Mouse (Mus musculus) midbrain, postnatal 0 days (tissue): Measurements from ENCODE around the gene Samd5. TPM values are rescaled to one million over a fixed set of nuclear protein-coding genes. Genes with fewer than 3 reads are reported as not detected.

ENCODE experiments used
- ATAC-seq: fragments of 200-750 bp; cut with Nextera tagmentation; 2 replicates; pipeline ENCODE4 v1.8.0; 2017; ENCODE audit warnings: moderate number of reproducible peaks, mild to moderate bottlenecking, moderate TSS enrichment, moderate library complexity; ENCODE audit not compliant: low FRiP score
- DNase-seq: peaks from one replicate; pipeline ENCODE4 v3.0.0-alpha.2; 2015; ENCODE audit warnings: low spot score
- H3K27ac ChIP-seq: fragments of 300-500 bp; sonication (generic); 2 replicates; pipeline ENCODE4 v1.5.1; 2014; ENCODE audit warnings: low read depth, mild to moderate bottlenecking, low read length, mixed read lengths
- H3K27me3 ChIP-seq: fragments of 300-500 bp; sonication (generic); 2 replicates; pipeline ENCODE4 v1.6.1; 2014; ENCODE audit warnings: low read length, control low read depth, mixed read lengths; ENCODE audit not compliant: insufficient read depth
- H3K36me3 ChIP-seq: fragments of 300-500 bp; sonication (generic); 2 replicates; pipeline ENCODE4 v1.6.1; 2014; ENCODE audit warnings: low read length, control low read depth, mixed read lengths; ENCODE audit not compliant: insufficient read depth
- H3K4me1 ChIP-seq: fragments of 300-500 bp; sonication (generic); 2 replicates; pipeline ENCODE4 v1.6.1; 2014; ENCODE audit warnings: mild to moderate bottlenecking, control low read depth, antibody characterized with exemption, low read length, mixed read lengths; ENCODE audit not compliant: insufficient read depth
- H3K4me2 ChIP-seq: fragments of 300-500 bp; sonication (generic); 2 replicates; pipeline ENCODE4 v1.6.1; 2014; ENCODE audit warnings: low read depth, mild to moderate bottlenecking, low read length, mixed read lengths; ENCODE audit not compliant: poor library complexity, severe bottlenecking
- H3K4me3 ChIP-seq: fragments of 300-500 bp; sonication (generic); 2 replicates; pipeline ENCODE4 v1.5.1; 2014; ENCODE audit warnings: low read depth, mild to moderate bottlenecking, low read length, moderate library complexity
- H3K9ac ChIP-seq: fragments of 300-500 bp; sonication (generic); replicated peaks from 2 replicates; pipeline ENCODE4 v1.6.1; 2014; ENCODE audit warnings: mild to moderate bottlenecking, low read length, moderate library complexity, mixed read lengths; ENCODE audit not compliant: poor library complexity, severe bottlenecking
- H3K9me3 ChIP-seq: fragments of 300-500 bp; sonication (generic); 2 replicates; pipeline ENCODE4 v1.6.1; 2016; ENCODE audit warnings: low read length, control low read depth
- CTCF ChIP-seq: IDR thresholded peaks from 2 replicates; pipeline ENCODE4 v1.5.1; 2016; ENCODE audit warnings: antibody characterized with exemption, mild to moderate bottlenecking
- WGBS: fragments of 180-500 bp; shearing (Covaris S2); extraction: QIAGEN DNeasy Blood & Tissue Kit; methylation state at CpG from one replicate; pipeline ENCODE4 v1.1.7; 2014; 5-methylcytosine and 5-hydroxymethylcytosine counted together
- polyA plus RNA-seq: library from polyadenylated mRNA; unstranded; fragments of >200 nt; fragmentation: Nextera tagmentation; extraction: Ambion mirVana; gene quantifications from 2 replicates; pipeline ENCODE4 v1.2.1, GENCODE M21; 2015
- total RNA-seq: library from RNA; depleted of rRNA; stranded (reverse); fragments of >200 nt; gene quantifications from 2 replicates; pipeline ENCODE4 v1.2.3, GENCODE M21; 2014

Gene Samd5
- total and polyA plus RNA-seq, 2 experiments from 2014 or later: 5.7 to 11.0 TPM

DNA sequence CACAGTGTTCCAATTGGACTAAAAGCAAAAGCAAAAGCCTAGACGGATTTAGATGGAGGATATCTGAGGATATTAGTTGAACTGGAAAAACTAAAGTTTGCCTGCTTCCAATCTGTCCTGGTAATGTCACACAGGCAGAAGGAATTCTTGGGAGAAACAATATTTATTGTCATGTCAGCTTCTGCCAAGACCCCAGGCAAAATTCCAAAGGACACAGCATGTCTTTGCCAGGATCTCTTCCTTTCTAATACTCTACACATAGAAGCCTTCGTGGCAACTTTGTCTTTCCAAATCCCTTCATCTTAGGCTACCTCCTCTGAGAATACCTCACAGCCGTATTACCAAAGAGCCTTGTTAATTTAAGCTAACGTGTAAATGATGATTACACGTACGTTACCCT is 4.7 kb downstream of the Samd5 start:
- Histone ChIP-seq H3K27me3 (no peaks in the 10 kb centered on the region), H3K9ac (no peak overlapping the region), H3K9me3 (no peaks in the 10 kb centered on the region), H3K4me1 (no peaks in the 10 kb centered on the region), H3K36me3 (no peaks in the 10 kb centered on the region), H3K4me2 (no peak overlapping the region), H3K27ac (no peak overlapping the region), H3K4me3 (no peak overlapping the region)
- DNase-seq (no peak), ATAC-seq (no peak)
- WGBS: 78% methylated on average over 6 of the region's 6 CpGs
- no peak for TF ChIP-seq CTCF

GRCm38 (mm10) chr10:9668791-9669190 is 6.2 kb downstream of the Samd5 start:
- Histone ChIP-seq H3K4me2 (no peak overlapping the region), H3K4me3 (no peak overlapping the region), H3K9ac (no peak overlapping the region), H3K27ac (no peak overlapping the region), H3K9me3 (no peaks in the 10 kb centered on the region), H3K36me3 (no peaks in the 10 kb centered on the region), H3K4me1 (no peaks in the 10 kb centered on the region), H3K27me3 (no peaks in the 10 kb centered on the region)
- WGBS: 84% methylated on average over 4 of the region's 4 CpGs
- no peak for ATAC-seq
- TF ChIP-seq CTCF: no peak
- no peak for DNase-seq

- peaks cover 3% of the 10 kb centered on the region for H3K4me1 ChIP-seq
- H3K27me3 ChIP-seq: no peaks in the 10 kb centered on the region
- no peak overlapping the region for H3K4me3 ChIP-seq
- H3K4me2 ChIP-seq: no peak overlapping the region
- H3K27ac ChIP-seq: no peak overlapping the region
- 53% methylated on average over 5 of the region's 5 CpGs for WGBS
- no peak overlapping the region for H3K9ac ChIP-seq
- TF ChIP-seq CTCF: no peak
- H3K9me3 ChIP-seq: no peaks in the 10 kb centered on the region
- no peaks in the 10 kb centered on the region for H3K36me3 ChIP-seq
- no peak for DNase-seq
- no peak for ATAC-seq
Measured at GRCm38 (mm10) chr10:9652946-9653345, 22.1 kb downstream of the Samd5 start.

DNA sequence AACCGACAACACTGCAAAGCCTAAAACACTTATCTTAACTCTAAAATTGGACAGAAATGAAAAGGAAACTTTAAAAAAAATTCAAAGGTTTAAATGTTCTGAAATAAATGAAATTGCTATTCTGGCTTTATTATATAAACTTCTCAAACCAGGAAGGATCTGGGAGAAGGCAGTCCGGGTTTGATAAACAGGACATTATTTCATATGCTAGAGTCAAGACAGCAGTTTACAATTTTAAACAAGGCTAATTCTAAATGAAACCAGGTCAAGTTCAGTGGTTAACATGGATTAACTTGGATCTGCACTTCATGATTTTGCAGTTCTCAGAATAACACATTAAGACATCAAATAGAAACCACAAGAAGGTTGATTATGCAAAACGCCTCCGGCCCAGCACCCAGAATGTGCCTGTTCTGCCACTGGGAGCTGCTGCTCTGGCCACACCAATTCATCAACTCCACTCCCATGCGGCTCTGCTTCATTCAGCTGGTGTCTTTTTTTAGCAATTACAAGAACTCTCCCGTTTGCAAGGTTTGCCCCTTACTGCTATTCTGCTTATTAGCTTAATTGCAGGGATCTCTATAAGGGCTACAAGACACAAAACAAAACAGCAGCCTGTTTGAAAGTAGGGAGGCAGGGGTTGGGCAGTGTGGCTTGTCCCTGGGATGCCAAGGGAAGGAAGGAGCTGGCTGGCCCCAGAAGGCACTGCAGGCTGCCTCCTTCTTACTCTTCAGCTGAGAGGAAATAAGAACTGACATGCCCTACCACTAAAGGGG is 24.8 kb downstream of the Samd5 start:
- no peak for ATAC-seq
- TF ChIP-seq CTCF: no peak
- no peaks in the 10 kb centered on the region for H3K9me3 ChIP-seq
- no peak overlapping the region for H3K4me2 ChIP-seq
- H3K4me1 ChIP-seq: peaks cover 3% of the 10 kb centered on the region
- no peaks in the 10 kb centered on the region for H3K27me3 ChIP-seq
- DNase-seq: no peak
- H3K9ac ChIP-seq: no peak overlapping the region
- H3K4me3 ChIP-seq: no peak overlapping the region
- 38% methylated on average over 6 of the region's 6 CpGs for WGBS
- H3K27ac ChIP-seq: no peak overlapping the region
- H3K36me3 ChIP-seq: no peaks in the 10 kb centered on the region

DNA sequence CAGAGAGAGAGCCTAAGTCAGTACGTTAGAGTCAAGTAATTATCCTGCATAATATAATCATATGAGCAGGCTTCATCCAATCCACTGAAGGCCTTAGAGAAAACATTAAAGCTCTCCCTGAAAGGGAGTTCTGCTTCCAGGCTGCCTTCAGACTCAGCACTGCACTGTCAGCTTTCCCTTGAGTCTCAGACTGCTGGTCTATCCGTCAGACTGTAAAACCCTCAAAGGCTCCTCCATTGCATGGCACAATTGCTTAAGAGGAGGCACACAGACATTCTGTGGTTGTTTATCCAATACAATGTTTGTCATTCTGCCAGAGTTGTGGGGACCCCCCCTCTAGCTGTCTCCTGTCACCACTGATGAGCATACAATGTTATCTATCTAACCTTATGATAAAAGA is 26.5 kb downstream of the Samd5 start:
- Histone ChIP-seq H3K9me3 (no peaks in the 10 kb centered on the region), H3K4me2 (no peak overlapping the region), H3K4me3 (no peak overlapping the region), H3K4me1 (peaks cover 3% of the 10 kb centered on the region), H3K9ac (no peak overlapping the region), H3K36me3 (no peaks in the 10 kb centered on the region), H3K27me3 (no peaks in the 10 kb centered on the region), H3K27ac (no peak overlapping the region)
- no peak for ATAC-seq
- no peak for TF ChIP-seq CTCF
- DNase-seq: no peak
- WGBS: 20% methylated on average over 2 of the region's 2 CpGs

DNA sequence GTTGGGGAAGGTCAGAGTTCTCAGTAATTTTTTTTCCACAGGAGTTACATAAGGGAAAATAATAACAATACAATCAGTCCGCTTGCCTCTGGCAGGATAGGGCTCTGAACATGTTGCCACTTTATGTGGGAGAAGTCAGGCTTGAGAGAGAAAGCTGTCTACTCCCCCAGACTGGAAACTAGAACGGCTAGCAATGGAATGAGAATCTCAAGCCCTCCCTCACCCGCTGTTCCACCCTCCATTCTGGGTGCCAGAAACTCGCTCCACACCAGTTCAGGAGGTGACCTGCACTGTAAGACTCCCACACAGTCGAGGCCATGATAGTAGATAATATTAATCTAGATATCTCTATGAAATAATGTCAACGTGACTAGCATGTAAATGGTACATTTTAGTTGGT is 27.3 kb downstream of the Samd5 start:
- H3K27me3 ChIP-seq: no peaks in the 10 kb centered on the region
- no peak overlapping the region for H3K4me3 ChIP-seq
- H3K36me3 ChIP-seq: no peaks in the 10 kb centered on the region
- H3K9me3 ChIP-seq: no peaks in the 10 kb centered on the region
- TF ChIP-seq CTCF: no peak
- no peak overlapping the region for H3K4me2 ChIP-seq
- no peak for DNase-seq
- peaks cover 3% of the 10 kb centered on the region for H3K4me1 ChIP-seq
- no peak overlapping the region for H3K27ac ChIP-seq
- no peak for ATAC-seq
- H3K9ac ChIP-seq: no peak overlapping the region
- 80% methylated on average over 6 of the region's 6 CpGs for WGBS
